Mouse (Mus musculus) liver, embryonic 12.5 days (tissue): ENCODE measurements around the gene Tcf15. TPM values are rescaled to one million over a fixed set of nuclear protein-coding genes. Genes with fewer than 3 reads are reported as not detected.

Experiments
- ATAC-seq: fragments of 200-750 bp; cut with Nextera tagmentation; 2 replicates; pipeline ENCODE4 v1.8.0; 2017; ENCODE audit warnings: moderate number of reproducible peaks, mild to moderate bottlenecking, moderate library complexity
- H3K27ac ChIP-seq: fragments of 300-500 bp; sonication (generic); 2 replicates; pipeline ENCODE4 v1.5.1; 2016; ENCODE audit warnings: mild to moderate bottlenecking
- H3K27me3 ChIP-seq: fragments of 300-500 bp; sonication (generic); replicated peaks from 2 replicates; pipeline ENCODE4 v1.6.1; 2016; ENCODE audit warnings: mild to moderate bottlenecking, moderate library complexity
- H3K36me3 ChIP-seq: fragments of 300-500 bp; sonication (generic); 2 replicates; pipeline ENCODE4 v1.6.1; 2016; ENCODE audit warnings: mild to moderate bottlenecking, moderate library complexity
- H3K4me1 ChIP-seq: fragments of 300-500 bp; sonication (generic); 2 replicates; pipeline ENCODE4 v1.6.1; 2016
- H3K4me2 ChIP-seq: fragments of 300-500 bp; sonication (generic); 2 replicates; pipeline ENCODE4 v1.6.1; 2016; ENCODE audit warnings: mild to moderate bottlenecking, moderate library complexity
- H3K4me3 ChIP-seq: fragments of 300-500 bp; sonication (generic); 2 replicates; pipeline ENCODE4 v1.5.1; 2016; ENCODE audit warnings: mild to moderate bottlenecking, moderate library complexity
- H3K9ac ChIP-seq: fragments of 300-500 bp; sonication (generic); 2 replicates; pipeline ENCODE4 v1.6.1; 2016; ENCODE audit warnings: mild to moderate bottlenecking, moderate library complexity
- H3K9me3 ChIP-seq: fragments of 300-500 bp; sonication (generic); replicated peaks from 2 replicates; pipeline ENCODE4 v1.6.1; 2016; ENCODE audit warnings: mild to moderate bottlenecking, moderate library complexity
- WGBS: fragments of 180-500 bp; shearing (Covaris S2); methylation state at CpG from one replicate; pipeline ENCODE4 v1.1.7; 2016; ENCODE audit not compliant: insufficient replicate concordance; 5-methylcytosine and 5-hydroxymethylcytosine counted together
- polyA plus RNA-seq: library from polyadenylated mRNA; unstranded; fragments of >200 nt; fragmentation: Nextera tagmentation; extraction: Ambion mirVana; gene quantifications from 2 replicates; pipeline ENCODE4 v1.2.1, GENCODE M21; 2016

Tcf15 gene
- polyA plus RNA-seq, 1 experiment from 2014 or later, result 0.42 TPM

GRCm38 (mm10) chr2:152108702-152109101, 34.7 kb upstream of the Tcf15 start:
- no peak overlapping the region for H3K27ac ChIP-seq
- no peak overlapping the region for H3K4me3 ChIP-seq
- no peak overlapping the region for H3K4me2 ChIP-seq
- no peak for ATAC-seq
- 84% methylated on average over 7 of the region's 7 CpGs for WGBS
- H3K27me3 ChIP-seq, result peaks cover 8% of the 10 kb centered on the region; the same call in 1 of the 2 replicates
- no peaks in the 10 kb centered on the region for H3K9me3 ChIP-seq
- no peak overlapping the region for H3K9ac ChIP-seq
- H3K4me1 ChIP-seq, result peaks cover 39% of the 10 kb centered on the region
- peaks cover 40% of the 10 kb centered on the region for H3K36me3 ChIP-seq

DNA sequence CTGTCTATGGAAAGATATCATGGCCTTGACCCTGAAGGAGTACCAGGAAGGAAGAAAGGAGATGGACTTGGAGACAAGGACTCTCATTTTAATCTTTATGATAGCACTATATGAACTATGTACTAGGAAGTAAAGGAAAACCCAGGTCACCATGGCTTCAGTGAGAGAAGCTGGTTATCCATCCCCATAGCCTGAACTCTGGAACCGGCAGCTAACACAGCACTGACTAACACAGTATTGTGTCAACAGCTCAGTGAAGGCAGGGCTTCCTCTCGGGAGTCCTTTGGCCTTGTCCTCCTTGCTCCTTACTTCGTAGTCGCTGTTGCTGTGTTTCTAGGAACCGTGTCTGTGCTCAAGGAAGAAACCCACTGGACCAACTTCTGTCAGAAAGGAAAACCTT, 34.0 kb upstream of the Tcf15 start:
- Histone ChIP-seq H3K36me3 (peaks cover 40% of the 10 kb centered on the region), H3K9me3 (no peaks in the 10 kb centered on the region), H3K9ac (no peak overlapping the region), H3K4me3 (no peak overlapping the region), H3K27ac (no peak overlapping the region), H3K4me2 (no peak overlapping the region), H3K27me3 (peaks cover 13% of the 10 kb centered on the region), H3K4me1 (peaks cover 43% of the 10 kb centered on the region)
- 74% methylated on average over 5 of the region's 5 CpGs for WGBS
- ATAC-seq, result no peak

GRCm38 (mm10) chr2:152111311-152111710, 32.0 kb upstream of the Tcf15 start:
- H3K4me1 ChIP-seq, result peaks cover 51% of the 10 kb centered on the region
- peaks cover 40% of the 10 kb centered on the region for H3K36me3 ChIP-seq
- 51% methylated on average over 2 of the region's 2 CpGs for WGBS
- ATAC-seq, result no peak
- no peak overlapping the region for H3K9ac ChIP-seq
- H3K4me2 ChIP-seq, result no peak overlapping the region
- H3K4me3 ChIP-seq, result no peak overlapping the region
- peaks cover 28% of the 10 kb centered on the region for H3K27me3 ChIP-seq
- no peak overlapping the region for H3K27ac ChIP-seq
- H3K9me3 ChIP-seq, result no peaks in the 10 kb centered on the region

GRCm38 (mm10) chr2:152111920-152112319, 31.4 kb upstream of the Tcf15 start:
- 5% methylated on average over 7 of the region's 7 CpGs for WGBS
- Histone ChIP-seq H3K27me3 (peaks cover 29% of the 10 kb centered on the region), H3K4me1 (peaks cover 47% of the 10 kb centered on the region), H3K36me3 (peaks cover 38% of the 10 kb centered on the region), H3K4me2 (no peak overlapping the region), H3K9ac (no peak overlapping the region), H3K4me3 (no peak overlapping the region), H3K9me3 (no peaks in the 10 kb centered on the region), H3K27ac (no peak overlapping the region)
- peak; percentile 85 for ATAC-seq

DNA sequence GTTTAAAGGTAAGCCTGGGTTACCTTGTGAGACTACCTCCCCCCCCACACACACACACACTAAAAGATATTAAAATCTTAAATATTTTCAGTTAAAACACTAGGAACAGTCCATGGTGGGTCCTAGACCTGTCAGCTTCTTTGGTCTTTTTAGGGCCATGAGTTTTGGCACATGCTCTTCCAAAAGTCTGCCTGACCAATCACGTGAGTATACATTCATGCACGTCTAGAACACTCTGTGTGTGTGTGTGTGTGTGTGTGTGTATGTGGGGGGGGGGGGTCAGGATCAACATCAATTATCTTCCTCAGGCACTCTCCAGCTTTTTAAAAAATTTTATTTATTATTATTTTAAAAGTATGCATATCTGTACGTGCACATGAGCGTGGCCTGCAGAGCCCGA, 30.9 kb upstream of the Tcf15 start:
- ATAC-seq, result no peak
- Histone ChIP-seq H3K36me3 (peaks cover 32% of the 10 kb centered on the region), H3K27ac (no peak overlapping the region), H3K4me2 (no peak overlapping the region), H3K9ac (no peak overlapping the region), H3K9me3 (no peaks in the 10 kb centered on the region), H3K4me3 (no peak overlapping the region), H3K4me1 (peaks cover 49% of the 10 kb centered on the region), H3K27me3 (peaks cover 29% of the 10 kb centered on the region)
- WGBS, result 75% methylated on average over 5 of the region's 5 CpGs

DNA sequence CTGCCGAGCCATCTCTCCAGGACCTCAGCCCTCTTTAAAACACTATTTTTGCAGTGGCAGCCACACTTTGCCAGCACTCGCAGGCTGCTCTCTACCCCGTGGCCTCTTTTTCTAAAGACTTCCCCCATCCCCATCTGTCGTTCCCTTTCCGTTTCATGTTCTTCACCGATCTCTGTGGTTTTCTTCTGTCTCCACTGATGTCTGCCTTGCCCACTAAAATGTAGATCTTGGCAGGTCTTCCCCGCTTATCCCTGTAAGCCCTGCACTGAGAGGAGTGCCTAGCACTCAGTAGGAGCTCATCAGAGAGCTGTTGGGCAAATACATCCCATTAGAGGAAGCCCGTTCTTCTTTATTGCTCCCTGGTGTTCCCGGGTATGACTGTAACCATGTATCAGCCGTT, 30.4 kb upstream of the Tcf15 start:
- H3K4me3 ChIP-seq, result no peak overlapping the region
- 29% methylated on average over 10 of the region's 10 CpGs for WGBS
- H3K4me2 ChIP-seq, result no peak overlapping the region
- H3K4me1 ChIP-seq, result peaks cover 51% of the 10 kb centered on the region
- peaks cover 29% of the 10 kb centered on the region for H3K27me3 ChIP-seq
- no peak overlapping the region for H3K9ac ChIP-seq
- peaks cover 27% of the 10 kb centered on the region for H3K36me3 ChIP-seq
- no peak overlapping the region for H3K27ac ChIP-seq
- ATAC-seq, result no peak
- H3K9me3 ChIP-seq, result no peaks in the 10 kb centered on the region

DNA sequence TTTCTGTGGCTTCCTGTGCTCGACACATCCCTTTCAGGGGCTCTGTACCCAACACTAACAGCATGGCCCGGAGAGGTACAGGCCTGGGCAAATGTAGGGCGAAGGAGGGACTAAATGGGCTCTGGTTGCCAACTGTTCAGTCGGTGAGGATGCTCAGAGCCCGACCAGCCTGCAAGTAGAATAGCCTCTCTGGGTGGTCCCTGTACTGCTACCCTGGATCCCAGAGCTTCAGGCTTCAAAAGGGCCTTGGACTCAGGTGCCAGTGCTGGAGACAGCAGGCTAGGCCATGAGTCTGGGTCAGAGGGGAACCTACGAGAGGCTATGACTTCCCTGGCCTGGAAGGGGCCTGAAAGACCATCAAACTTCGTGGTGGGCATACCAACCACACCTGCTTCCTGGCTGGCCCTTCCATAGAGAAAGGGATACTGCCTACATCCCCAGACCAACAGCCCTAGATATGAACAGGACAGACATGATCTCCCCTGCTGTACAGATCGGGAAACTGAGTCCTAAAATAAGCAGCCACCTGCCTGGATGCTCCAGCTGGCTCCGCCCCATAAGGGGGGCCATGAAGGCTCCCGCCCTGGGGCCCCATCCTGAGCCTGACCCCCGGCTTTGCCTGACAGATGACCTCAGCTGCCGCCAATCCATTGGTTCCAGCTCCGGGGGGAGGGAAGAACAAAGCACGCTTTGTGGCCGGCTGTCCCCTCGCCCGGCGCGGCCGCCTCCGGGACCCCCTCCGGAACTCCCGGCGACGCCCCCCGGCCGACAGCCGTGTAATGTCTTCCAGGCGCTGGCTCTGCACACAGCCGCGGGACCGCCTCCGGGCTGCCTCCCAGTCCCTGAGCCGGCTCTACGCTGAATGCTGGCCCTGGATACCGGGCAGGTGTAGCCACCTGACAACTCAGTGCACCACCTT, 29.0 kb upstream of the Tcf15 start:
- 18% methylated on average over 36 of the region's 36 CpGs for WGBS
- no peak for ATAC-seq
- H3K4me1 ChIP-seq, result peaks cover 51% of the 10 kb centered on the region
- H3K36me3 ChIP-seq, result peaks cover 14% of the 10 kb centered on the region
- no peak overlapping the region for H3K27ac ChIP-seq
- H3K4me3 ChIP-seq, result peak overlapping the region; percentile 26; the same call in 1 of the 2 replicates
- peak overlapping the region; percentile 14; the same call in 1 of the 2 replicates for H3K9ac ChIP-seq
- peak overlapping the region; percentile 61 for H3K4me2 ChIP-seq
- H3K27me3 ChIP-seq, result peaks cover 29% of the 10 kb centered on the region
- no peaks in the 10 kb centered on the region for H3K9me3 ChIP-seq

DNA sequence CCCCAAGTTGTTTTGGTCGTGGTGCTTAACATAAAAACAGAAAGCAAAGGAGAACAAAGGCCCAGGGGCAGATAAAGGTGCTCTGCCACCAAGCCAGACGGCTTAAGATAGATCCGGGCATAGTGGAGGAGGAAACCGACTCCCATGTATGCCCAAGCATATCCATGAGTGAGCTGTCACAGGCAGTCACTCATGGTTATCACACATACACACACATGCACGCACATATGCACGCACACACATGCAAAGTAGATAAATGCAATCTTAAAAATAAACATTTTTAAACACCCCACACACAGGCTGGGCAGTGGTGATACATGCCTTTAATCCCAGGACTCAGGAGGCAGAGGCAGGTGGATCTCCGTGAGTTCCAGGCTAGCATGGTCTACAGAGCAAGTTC, 25.7 kb upstream of the Tcf15 start:
- WGBS, result 48% methylated on average over 7 of the region's 7 CpGs
- H3K27me3 ChIP-seq, result peaks cover 43% of the 10 kb centered on the region
- H3K4me2 ChIP-seq, result no peak overlapping the region
- no peak overlapping the region for H3K9ac ChIP-seq
- no peaks in the 10 kb centered on the region for H3K36me3 ChIP-seq
- peak; percentile 57 for ATAC-seq
- peaks cover 57% of the 10 kb centered on the region for H3K4me1 ChIP-seq
- H3K9me3 ChIP-seq, result no peaks in the 10 kb centered on the region
- no peak overlapping the region for H3K4me3 ChIP-seq
- H3K27ac ChIP-seq, result no peak overlapping the region

DNA sequence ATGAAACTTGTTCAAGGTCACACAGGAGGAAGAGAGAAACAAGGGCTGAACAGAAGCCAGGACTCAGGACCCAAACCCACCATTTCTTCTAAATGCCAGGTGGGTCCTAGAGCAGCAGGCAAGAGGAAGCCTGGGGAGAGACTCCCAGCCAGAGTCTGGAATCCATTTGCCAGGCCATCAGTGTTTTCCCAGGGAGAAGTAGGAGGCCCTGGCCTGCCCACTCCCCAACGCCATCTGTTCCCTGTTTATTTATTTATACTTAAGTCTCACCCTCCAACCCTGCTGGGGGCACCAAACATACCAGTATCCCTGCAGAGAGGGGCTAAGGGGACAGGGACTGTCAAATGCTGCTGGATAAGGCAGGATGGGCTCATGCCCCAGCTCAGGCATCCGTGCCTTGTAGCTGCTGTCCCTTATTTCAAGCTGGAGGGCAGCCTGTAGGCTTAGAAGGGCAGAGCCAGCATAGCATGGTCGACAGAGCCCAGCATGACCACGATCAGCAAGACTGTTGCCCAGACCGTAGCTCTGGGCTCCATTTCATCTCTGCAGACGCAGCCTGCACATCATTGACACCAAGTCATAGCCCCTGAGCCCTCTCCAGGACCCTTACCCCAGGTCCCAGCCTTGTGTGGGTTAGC, 24.0 kb upstream of the Tcf15 start:
- peaks cover 63% of the 10 kb centered on the region for H3K4me1 ChIP-seq
- H3K27ac ChIP-seq, result no peak overlapping the region
- no peak overlapping the region for H3K4me3 ChIP-seq
- WGBS, result 55% methylated on average over 6 of the region's 6 CpGs
- H3K9ac ChIP-seq, result no peak overlapping the region
- H3K36me3 ChIP-seq, result no peaks in the 10 kb centered on the region
- H3K27me3 ChIP-seq, result peaks cover 31% of the 10 kb centered on the region; the same call in 1 of the 2 replicates
- H3K4me2 ChIP-seq, result no peak overlapping the region
- no peak for ATAC-seq
- H3K9me3 ChIP-seq, result no peaks in the 10 kb centered on the region

DNA sequence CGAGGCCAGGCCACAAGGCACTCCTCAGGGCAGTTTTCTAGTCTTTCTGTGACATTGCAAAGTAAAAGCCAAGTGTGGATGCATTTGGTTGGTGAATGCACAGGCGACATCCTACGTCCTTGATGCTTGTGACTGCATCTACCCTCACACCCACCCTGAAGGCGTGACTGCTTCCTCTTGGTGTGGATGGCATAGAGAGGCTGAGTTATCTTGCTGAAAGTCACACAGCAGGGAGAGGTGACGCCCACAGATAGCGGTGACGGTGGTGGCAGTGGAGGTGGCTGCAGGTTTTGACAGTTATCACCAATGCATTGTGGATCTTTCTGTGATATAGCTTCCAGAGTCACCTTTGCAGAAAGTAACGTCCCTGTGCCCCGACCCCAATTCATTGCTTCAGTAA, 20.5 kb upstream of the Tcf15 start:
- H3K27ac ChIP-seq, result peak overlapping the region; percentile 70
- 13% methylated on average over 9 of the region's 9 CpGs for whole genome bisulfite sequencing
- no peaks in the 10 kb centered on the region for H3K9me3 ChIP-seq
- peak; percentile 99 for ATAC-seq
- H3K27me3 ChIP-seq, result peaks cover 14% of the 10 kb centered on the region; the same call in 1 of the 2 replicates
- no peak overlapping the region for H3K9ac ChIP-seq
- no peak overlapping the region for H3K4me3 ChIP-seq
- H3K36me3 ChIP-seq, result no peaks in the 10 kb centered on the region
- H3K4me1 ChIP-seq, result peaks cover 39% of the 10 kb centered on the region
- H3K4me2 ChIP-seq, result peak overlapping the region; percentile 45

DNA sequence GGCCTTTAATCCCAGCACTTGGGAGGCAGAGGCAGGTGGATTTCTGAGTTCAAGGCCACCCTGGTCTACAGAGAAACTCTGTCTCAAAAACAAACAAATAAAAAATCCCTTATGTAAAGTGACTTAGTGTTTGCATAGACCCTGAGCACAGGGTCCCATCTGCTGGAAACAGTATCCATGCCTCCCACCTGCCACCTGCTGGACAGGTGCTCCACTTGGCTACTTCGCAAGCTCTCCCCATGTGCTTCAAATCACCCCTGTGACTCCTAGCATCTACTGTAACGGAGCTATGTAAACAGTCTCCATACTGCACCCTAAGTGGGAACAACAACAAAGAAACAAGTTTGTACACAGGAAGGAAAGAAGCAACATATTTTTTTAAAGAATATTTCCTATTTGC, 14.8 kb upstream of the Tcf15 start:
- Histone ChIP-seq H3K9ac (no peak overlapping the region), H3K4me1 (peaks cover 15% of the 10 kb centered on the region), H3K4me2 (no peak overlapping the region), H3K9me3 (no peaks in the 10 kb centered on the region), H3K27ac (no peak overlapping the region), H3K36me3 (no peaks in the 10 kb centered on the region), H3K4me3 (no peak overlapping the region), H3K27me3 (peaks cover 20% of the 10 kb centered on the region)
- WGBS, result 83% methylated on average over 2 of the region's 2 CpGs
- ATAC-seq, result no peak

GRCm38 (mm10) chr2:152129778-152130177, 13.6 kb upstream of the Tcf15 start:
- ATAC-seq, result no peak
- Histone ChIP-seq H3K4me2 (no peak overlapping the region), H3K36me3 (no peaks in the 10 kb centered on the region), H3K9me3 (no peaks in the 10 kb centered on the region), H3K9ac (no peak overlapping the region), H3K4me1 (peaks cover 3% of the 10 kb centered on the region; the same call in 1 of the 2 replicates), H3K27me3 (peaks cover 26% of the 10 kb centered on the region), H3K4me3 (no peak overlapping the region), H3K27ac (no peak overlapping the region)
- WGBS, result 53% methylated on average over 3 of the region's 3 CpGs
